1 mouse cellular context compared by ENCODE assay signal in the genomic region with DNA sequence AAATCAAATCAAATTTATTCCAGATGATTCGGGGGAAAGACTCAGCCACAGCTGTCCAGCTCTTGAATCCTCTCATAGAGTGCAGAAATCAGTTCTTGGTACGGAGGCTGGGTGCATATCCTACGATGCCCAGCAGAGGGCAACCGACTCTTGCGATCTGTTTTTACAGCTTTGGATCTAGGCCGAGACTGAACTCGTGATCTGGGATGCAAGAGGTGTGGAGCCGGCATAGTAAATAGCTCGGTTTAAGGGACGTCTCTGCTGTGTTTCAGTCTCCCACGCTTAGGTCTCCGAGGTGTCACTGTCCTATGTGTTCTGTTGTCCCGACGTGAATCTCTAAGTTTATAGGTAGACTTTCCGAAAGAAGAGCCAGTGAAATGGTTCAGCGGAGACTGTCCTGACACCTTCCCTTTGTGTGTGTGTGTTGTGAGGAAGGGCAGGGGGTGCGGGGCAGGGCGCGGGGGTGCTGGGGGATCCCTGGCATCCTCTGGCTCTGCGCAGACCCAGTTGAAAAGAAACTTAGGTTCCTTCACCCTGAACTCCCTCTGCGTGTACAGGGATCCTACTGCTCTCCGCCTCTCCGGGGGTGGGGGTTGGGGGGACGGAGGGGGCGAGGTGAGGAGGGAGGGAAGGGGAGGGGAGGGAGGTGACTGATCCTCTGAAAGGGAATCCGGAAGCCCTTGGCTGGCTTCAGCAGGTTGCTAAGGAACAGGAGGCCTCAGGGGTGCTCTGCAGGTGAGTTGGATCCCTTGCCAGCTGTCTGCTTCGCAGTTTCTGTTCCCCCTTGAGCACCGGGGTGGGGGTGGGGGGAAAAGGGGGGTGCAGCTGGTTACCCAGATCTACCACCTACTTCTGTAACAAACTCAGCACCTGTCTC.
A peak's percentile ranks its signal among the peaks of the same experiment; 100 is the strongest.
TF ChIP-seq lines count a peak whose summit lies in the region.

No protein-coding gene starts in this region.

TF ChIP-seq in MEL, 35 proteins besides CTCF, POLR2A, EP300 and RAD21 (continued from another document):
- TF ChIP-seq SIN3A (IDR thresholded peaks at IDR 0.05; ENCODE audit: low read length) (peak; percentile 45; the same call in 1 of the 2 replicates), TBP (IDR thresholded peaks at IDR 0.05; ENCODE audit: low read depth, low read length) (peak; percentile 18; the same call in 1 of the 2 replicates), ZKSCAN1 (IDR thresholded peaks at IDR 0.05; ENCODE audit: low read depth, low read length) (no peak)
